Mouse (Mus musculus): ENCODE results near the gene Prkn.
A peak's percentile ranks its signal among the peaks of the same experiment; 100 is the strongest.

The Prkn gene

DNA sequence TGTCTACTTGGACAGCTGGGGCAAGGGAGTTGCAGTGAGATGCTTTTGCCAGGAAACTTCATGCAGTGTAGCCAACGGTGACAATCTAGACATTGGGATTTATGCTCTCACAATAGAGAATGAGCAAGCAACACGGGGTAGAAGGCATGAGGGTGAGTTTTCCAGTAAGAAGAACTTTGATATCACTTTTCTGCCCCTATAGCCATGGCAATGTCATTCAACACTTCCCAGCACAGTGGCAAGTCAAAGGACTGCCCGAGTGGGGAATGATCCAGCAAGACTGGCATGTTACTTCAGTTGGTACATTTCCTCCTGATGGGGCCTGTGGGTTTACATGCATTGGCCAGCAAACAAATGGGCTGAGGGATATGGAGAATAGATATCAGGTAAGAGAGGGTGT, 577.0 kb downstream of the Prkn start:
- no peak for DNase-seq

DNA sequence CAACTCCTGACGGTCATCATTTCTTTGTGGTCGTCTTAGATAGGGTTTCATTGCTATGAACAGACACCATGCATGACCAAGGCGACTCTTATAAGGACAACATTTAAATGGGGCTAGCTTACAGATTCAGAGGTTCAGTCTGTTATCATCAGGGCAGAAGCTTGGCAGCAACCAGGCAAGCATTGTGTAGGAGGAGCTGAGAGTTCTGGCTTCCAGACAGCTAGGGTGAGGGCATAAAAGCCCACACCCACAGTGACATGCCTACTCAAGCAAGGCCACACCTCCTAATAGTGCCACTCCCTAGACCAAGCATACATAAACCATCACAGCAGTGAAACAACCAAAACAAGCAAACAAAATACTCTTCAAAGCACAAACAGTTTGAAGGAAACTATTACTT, 579.3 kb downstream of the Prkn start:
- DNase-seq: no peak

DNA sequence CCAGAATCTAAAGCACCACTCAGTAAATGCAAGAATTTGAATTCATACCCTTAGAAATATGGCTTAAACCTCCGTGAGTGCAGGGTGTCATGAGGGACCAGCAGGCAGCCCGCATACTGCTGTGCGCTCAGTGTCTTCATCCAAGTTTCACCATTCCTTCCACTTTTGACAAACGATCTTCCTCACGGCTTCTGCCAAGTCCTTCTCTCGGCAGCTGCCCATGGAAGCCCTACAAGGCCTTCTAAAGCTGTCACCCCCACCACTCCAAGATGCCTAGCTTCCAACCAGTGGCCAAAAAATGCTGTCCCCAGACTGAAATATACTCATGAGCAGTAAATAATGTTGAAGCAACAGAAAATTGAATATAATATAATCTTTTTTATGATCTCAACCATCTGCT, 580.7 kb downstream of the Prkn start:
- DNase-seq: no peak

DNA sequence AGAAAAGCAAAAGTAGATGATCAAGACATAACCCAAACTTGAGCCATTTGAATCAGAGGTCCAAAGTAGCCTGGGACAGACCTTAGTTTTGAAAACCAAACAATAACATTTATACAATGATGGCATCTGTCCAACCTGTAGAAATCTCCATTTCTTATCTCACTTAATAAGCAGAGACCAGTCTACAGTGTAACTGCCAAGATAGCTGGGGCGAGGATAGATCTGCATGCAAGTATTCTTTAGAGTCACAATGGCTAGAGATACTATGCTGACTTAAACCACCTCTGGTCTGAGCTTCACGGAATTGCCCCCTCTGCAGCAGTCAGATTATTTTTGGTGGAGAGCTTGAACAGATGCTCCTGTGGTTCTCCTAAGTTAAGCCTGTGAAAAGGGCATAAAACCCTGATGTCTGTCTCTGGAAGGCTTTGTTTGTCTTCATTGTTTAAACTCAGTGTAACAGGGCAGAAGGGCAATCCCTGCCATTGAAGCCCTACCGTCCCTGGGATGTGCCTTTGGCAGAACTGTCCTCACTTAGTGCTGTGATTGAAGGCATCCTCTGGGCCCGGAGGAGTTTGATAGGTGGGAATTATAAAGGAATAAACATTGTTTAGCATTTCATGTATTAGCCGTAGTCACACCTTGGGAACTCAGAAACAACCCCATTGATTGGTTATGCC, 581.2 kb downstream of the Prkn start:
- DNase-seq: no peak

DNA sequence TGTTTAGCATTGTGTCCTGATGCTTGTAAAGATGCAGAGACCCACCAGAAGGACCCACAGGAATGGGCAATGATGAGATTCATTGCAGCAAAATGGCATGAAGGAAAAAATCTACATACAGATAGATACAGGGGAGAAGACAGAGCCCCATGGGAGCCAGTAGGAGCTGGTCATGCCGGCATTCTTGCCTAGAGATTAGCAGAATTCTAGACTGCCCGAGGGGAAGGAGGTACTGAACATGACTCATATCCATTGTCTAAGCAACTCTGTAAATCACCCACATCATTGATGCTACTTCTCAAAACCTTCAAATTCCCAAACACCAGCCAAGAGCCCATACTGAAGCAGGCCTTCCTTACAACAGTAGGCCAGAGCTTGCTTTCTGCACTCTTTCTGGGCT, 591.1 kb downstream of the Prkn start:
- no peak for DNase-seq

DNA sequence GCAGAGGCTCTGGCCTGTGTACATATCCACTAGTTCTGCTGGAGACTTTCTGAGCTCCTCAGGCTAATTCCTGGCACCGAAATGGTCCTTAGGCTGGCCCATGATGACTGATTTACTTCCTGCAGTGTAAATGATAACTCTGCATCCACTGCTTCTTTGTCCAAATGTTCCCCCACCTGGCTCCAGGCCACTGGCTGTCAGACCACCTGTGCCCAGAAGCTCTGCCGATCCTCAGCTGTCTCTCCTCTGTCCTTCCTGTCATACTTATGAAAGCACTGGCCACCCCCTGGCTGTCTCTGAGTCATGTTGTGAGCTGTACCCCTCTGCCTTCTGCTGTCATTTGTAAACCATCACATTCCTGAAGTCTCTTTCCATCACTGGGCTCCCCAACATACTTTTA, 592.4 kb downstream of the Prkn start:
- DNase-seq: no peak

DNA sequence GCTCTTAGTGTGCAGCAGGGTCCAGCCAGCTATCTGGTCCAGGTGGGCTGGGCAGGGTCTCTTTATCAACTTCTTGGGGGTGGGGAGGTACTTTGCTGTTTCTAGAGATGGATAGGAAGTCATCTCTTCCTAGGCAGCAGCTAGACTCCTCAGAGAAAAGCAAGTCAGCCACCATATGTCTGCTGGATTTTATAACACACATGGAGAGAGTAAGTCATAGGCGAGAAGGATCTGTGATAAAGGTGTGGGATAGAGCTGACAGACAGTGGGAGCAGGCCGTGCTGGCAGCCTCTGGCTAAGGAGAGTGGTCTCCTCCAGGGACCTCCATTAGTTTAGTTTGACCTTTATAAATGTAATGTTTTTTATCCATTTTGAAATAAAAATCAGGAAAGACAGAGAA, 622.5 kb downstream of the Prkn start:
- DNase-seq: no peak

DNA sequence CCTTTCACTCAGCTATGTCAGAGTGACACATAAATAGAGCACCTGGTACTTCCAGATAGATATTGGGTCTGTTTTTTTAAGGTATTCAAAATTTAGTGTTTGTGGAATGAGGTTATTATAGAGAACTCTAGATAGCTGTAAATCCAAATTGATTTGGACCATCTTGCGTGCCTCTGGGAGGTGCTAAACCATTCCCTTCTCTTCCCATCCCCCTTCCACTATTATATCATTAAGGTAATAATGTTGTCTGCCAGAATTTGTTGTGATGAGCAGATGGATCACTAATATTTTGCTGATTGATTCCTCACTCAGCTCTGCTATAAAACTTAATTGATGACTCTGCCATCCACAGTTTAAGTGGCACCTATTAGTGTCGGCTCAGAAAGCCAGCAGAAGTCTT, 625.9 kb downstream of the Prkn start:
- DNase-seq: no peak

DNA sequence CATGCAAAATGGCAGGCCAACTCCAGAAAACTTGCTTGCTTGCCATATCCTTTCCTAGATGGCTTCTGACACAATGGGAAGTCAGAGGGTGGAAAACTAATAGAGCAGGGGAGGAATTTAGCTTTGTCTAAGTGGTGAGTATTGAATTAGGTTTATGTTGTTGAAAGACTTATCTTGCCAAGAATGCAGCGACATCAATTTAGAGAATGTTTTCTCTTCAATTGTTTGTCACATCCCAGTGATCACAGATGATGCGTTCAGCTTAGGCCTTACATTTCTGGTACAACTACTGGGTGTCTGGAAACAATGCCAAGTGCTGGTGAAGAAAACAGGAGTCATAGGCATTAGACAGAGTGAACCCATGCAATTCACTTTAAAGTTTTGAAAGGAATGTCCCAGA, 628.4 kb downstream of the Prkn start:
- DNase-seq: no peak

DNA sequence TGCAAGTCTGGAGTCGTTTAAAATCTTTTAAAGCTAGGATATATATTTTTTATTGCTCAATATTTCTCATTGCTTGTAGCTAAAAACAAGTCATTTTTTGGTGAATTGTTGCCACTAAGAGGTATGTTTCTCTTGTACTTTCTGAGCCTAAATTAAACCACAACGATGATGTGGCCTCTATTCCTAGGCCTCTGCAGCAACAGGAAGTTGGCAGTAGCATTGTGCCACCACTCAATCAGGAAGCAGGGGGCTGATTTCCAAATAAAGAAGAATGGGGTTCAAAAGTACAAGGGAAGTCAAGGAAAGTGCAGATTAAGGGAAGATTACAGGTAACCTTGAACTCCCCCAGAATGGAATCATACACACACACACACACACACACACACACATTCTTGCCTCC, 642.8 kb downstream of the Prkn start:
- no peak for DNase-seq

DNA sequence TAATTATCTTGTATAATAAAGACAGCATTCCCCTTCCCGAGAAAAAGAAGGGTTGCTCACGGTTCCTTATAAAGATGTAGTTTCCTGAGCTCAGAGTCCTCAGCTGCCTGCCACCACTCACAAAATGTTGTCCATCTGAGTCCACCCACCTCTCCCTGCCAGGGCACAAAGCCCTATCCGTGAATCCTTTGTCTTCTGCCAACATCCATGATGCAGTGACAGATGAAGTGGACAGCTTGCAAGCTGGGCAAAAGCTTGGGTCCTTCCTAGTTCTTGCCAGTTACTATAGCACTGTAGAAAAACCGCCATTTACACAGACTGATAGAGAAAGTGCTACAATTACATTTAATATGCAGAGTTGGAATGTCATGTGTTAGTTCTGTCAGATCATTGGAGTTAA, 649.9 kb downstream of the Prkn start:
- DNase-seq: no peak

DNA sequence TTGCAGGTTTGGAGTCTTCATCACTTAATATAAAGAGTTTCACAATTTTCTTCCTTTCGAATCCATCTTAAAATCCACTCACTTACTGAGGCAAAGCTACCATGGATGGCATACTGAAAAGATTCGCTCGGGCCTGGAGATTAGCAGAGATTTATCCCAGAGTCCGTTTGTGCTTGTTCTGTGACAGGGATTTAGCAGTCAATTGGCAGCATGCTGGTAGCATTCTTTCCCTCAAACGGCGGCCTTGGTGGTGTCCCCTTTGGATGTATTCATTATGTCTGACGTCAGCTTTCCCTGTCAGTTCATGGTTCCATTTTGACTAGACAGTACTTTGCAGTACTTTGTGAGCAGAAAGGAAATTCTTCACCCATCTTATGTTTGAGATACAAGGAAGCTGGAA, 662.4 kb downstream of the Prkn start:
- DNase-seq: no peak

DNA sequence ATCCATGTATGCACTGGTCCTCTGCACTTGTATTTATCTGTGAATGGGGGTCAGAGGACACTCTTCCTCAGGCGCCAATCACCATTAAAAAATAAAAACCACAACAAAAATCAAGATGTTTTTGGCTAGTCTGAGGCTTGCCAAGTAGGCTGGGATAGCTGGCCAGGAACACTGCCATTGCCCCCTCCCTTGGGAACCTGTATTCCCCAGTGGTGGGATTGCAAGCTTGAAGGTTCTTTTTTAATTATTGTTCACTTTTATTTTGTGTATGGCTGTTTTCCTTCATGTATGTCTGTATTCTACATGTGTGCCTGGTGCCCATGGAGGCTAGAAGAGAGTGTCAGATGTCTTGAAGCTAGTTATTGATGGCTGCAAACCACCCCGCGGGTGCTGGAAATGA, 664.3 kb downstream of the Prkn start:
- DNase-seq: no peak

DNA sequence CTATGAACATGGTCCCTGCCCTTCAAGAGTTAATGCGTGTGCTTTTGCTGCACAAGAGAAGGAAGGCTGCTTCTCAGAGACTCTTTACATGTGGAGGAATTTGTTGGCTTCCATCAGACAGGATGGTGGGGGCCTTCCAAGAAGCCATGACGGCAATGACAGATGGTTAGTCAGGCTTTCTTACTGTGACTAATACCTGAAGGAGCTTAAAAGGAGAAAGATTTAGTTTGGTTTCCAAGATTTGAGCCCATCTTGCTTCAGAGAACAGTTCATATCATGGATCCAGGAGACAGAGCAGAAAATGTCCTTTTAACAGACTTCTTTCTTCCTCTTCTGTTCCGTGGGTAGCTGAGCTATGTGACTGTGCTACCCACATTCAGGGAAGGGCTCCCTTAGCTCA, 666.9 kb downstream of the Prkn start:
- DNase-seq: no peak

DNA sequence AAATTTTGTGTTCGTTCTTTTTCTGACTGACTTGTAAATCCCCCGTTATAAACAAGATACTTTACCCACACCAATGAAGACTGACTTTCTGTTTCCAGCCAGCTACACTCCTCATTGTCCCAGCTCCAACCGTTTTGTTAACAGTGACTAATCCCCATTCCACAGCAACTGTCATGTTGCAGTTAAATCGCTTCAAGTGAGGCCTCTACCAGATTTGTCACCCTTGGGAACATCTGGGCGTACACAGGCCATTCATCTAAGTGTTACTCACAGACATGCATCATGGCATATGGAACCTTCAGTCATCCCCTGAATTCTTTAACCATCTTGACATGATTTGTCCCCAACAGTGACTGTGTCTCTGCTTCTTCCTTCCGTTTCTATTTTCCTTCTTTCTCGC, 669.9 kb downstream of the Prkn start:
- no peak for DNase-seq

DNA sequence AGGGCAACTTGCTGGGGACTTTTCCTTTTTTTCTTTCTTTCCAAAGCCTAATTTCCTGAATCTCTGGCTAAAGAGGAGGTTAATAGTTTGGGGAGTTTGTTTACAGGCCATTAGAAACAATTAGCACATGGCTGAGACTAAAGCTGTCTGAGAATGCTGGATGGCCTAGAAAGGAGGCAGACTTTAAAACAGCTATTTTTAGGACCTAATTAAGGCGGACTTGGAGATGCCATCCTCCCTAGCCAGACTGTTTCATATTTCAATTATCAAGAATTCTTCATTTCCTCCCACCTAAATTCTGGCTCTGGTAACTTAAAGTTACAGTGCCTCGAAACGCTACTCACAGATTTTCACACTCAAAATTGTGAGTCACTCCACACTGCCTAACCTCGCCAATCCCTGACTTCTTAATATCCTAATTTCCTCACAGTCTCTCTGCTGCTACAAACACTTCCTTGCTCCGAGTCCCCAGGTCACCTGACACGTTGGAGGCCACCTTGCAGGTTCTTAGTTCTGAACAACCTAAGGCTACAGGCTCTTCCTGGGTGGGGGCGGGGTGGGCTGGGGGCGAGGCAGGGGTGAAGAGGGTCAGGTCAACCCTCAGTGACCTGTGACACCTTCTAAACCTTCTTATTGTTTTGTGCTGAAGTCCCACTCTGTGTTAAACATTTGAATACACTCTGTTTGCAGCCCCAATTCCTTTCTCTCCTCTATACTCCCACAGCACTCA, 674.0 kb downstream of the Prkn start:
- no peak for DNase-seq

DNA sequence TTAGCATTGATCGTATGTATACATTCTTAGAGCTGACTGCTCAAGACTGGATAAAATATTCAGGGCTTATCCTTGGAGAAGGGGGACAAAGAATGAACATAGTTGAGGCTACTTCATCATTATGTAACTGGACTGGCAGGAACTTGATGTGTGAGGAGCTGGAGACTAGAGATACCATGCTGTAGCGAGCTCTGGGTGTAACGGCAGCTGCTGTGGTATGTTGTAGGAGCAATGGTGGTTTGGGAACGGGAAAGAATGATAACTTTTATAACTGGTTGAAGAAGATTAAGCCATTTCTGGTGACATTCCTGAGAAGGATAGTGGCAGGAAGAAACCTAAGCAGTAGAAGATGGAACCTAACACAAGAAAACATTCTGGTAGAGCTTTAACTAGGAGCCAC, 675.4 kb downstream of the Prkn start:
- no peak for DNase-seq

DNA sequence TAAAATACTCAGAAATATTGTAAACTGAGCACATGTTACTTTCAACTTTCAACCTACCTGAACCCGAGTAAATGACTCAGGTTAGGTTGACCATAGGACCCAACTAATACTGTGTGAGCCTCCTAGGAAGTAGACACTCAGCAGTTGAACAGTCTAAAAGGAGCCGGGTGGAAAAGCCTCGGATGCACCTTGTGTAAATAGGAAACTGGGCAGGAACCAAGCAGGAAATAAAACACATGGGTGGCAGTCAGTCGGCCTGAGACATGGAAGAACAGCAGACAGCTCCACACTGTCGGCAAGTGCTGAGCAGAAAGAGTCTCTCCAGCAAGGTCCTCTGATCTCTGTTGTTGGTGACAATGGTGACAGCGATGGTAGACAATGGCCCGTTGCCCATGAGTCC, 676.0 kb downstream of the Prkn start:
- DNase-seq: peak in 1 of 2 experiments; percentile 0

DNA sequence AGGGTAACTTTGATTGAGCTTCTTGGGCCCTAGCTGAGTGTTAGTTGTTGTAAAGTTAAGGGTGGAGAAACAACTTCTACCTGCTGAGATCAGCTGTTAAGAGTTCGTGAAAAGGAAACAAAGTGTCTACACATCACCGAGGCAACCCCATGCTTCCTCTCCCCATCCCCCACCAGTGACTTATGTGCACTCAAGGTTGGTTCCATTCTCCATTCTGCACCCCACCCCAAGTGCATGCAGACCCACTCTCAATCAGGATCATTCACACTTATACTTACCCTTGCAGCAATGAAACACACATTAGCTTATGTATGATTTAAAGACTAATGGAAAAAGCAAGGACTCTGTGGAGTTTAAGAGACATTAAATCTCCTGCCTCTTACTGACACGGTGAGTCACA, 691.9 kb downstream of the Prkn start:
- no peak for DNase-seq

DNA sequence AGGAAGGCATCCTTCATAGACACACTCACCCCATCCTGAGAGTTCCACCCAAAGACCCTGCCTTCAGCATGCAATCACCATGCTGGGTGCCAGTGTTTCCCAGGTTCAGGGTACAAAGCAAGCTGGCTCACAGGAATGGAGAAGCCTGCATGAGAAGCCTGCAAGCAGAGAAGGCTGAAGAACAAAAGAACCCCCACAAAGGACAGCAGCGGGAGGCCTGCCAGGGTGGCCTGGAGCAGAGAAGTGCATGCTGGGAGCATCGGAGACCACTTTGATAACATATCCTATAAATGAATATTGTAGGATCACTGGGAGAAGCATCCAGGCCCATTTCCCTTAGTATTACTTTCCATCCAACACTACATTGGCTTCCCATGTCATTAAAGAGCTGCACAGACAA, 692.6 kb downstream of the Prkn start:
- DNase-seq: no peak

DNA sequence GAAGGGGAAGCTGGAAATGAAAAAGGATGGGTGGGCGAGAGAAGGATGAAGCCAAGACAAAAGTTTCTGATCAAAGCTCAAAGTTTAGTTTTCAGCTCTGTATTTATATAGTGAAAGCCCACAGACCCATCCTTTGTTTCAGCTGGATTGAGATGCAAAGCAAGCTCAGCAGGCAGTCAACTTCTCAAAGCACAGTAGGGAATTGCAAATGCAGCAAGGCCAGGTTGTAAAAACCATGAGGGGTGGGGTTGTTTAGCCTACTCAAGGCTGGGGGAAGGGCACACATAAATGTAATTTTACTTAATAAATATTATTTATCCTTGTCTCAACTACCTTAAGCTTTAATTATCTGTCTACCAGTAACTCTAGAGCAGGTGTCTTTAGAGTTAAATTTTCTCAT, 693.7 kb downstream of the Prkn start:
- no peak for DNase-seq

DNA sequence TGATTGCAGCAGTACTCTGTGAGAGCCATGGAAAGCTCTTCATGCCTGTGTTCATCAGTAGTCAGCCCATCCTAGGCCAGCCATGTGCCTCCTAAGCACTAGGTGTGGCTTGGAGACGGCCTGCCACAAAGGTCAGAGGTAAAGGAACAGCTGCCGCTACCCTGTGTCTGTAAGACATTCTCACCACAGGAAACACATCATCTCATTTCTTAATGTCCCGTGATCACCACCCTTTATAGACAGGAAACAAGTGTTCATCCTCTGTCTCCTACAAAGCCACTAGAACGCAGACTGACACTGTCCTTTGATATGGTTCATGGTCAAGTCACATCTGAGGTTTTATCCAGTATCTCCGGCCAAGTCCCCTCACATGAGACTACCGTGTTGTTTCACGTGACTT, 698.6 kb downstream of the Prkn start:
- DNase-seq: no peak

DNA sequence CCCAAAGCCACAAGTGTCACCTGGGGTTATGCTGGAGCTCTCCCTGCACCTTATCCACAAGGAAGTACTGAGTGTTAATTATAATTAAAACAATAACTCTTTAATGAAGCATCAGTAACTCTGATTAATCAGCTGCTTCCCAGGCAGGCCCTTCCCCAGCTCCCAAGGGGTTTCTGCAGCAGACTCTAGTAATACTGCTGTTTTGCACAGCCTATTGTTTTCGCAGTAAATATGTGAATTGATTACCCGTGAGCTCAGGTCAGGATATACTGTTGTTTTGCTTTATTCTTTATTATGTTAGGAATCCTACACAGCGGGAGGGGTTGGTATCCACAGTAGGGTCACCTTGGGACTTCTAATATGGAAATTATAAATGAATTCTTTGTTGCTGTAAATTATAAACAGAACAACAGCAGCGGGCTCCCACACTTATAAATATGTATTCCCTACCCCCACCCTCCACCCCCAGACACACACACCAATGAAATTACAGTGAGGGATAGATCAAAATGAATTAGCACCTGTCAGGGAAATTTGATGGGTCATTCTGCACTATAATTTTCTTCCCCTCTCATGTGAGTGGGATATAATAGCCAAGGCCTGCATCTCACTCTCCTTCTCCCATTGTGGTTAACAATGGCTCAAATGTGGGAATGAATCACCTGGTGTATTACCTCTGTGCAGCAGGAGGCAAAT, 701.9 kb downstream of the Prkn start:
- DNase-seq: no peak

DNA sequence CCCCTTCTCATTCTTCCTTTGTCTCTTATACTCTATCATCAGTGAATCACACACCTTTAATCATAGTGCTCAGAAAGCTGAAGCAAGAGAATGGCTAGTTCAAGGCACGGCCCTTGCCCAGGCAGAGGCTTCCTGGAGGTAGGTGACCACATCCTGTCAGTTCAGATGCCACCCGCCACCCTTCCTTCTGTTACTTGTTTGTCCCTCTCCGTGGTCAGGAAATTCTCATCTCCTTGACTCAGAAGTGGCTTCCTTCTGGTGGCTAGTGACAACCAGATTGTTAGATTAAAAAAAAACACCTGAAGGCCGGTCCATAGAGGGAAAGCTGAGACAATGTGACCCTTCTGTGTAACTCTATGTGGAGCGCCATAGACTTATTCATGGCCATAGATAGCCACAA, 710.4 kb downstream of the Prkn start:
- DNase-seq: no peak

All from lung, adult 18-20 months (tissue).